Mouse (Mus musculus) E14TG2a.4 (cell line): ENCODE data around the gene Acin1.

ENCODE experiments used
- CTCF ChIP-seq: conservative IDR thresholded peaks from 2 replicates; pipeline ENCODE4 v1.5.1; 2014; ENCODE audit warnings: low read length
- NANOG ChIP-seq: IDR thresholded peaks from 2 replicates; pipeline ENCODE4 v1.6.1; 2014; ENCODE audit warnings: borderline replicate concordance, low read length, mixed read lengths
- POU5F1 ChIP-seq: IDR thresholded peaks from 2 replicates; pipeline ENCODE4 v1.6.1; 2014; ENCODE audit warnings: low read length, borderline replicate concordance

DNA sequence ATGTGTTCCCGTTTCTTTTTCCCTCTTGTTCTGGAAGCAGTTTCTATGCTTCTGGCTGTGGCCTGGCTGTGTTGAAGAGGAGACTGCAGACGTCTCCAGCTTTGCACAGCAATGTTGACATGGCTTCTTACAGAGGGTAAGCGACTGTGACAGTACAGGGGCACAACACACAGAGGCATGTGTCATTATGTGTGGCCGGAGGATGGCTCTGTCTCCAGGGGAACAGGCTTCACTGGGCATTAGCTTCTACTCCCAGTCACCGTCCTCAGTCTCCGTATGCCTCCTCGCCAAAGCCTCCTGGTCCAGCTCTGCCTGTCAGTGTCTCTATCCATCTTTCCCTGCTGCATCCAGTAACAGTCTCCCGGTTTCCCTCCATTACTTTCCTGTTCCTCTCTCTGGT, 79.5 kb downstream of the Acin1 start:
- no peak for TF ChIP-seq CTCF
- no peak for TF ChIP-seq NANOG
- no peak for TF ChIP-seq POU5F1
